In the genomic region with DNA sequence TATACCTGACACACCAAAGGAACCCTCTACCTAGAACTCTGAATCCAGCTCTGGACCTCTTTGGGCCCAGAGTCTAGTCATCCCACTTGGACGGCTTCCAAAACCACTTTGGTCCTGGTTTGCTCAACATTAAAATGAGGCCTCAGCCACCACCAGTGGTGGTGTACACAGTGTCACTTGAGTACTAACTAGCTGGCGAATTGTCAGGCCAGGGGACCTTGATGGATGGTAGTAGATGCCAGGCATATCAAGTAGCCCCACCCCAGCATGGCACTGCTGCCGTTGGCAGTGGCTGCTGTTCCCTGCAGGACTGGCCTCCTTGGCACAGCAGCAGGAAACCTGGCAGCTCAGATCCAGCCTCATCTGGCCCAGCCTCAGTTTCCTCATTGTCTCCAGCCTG, we compare ENCODE assay signal across 9 mouse cellular contexts. TPM values are rescaled to one million over a fixed set of nuclear protein-coding genes. Genes with fewer than 3 reads are reported as not detected.
A peak's percentile ranks its signal among the peaks of the same experiment; 100 is the strongest.
DNase-seq lines count a peak whose midpoint lies in the region; ATAC-seq lines count a peak whose summit lies in the region.
"Had no signal": no experiment of that assay in that cellular context is flagged by ENCODE, and none has a peak within 500 bp of the region (broad histone marks: within the 10 kb centered on the region; RNA-seq: fewer than 3 reads in every experiment).

No protein-coding gene starts in this region.

- H3K4me2 ChIP-seq in kidney, embryonic 15.5 days, result no peak overlapping the region
- H3K4me2 ChIP-seq: midbrain, embryonic 11.5 days had no signal

- 0 out of 2 replicates have a peak, but pooled peaks cover 2% of the 10 kb centered on the region for H3K4me1 ChIP-seq in kidney, embryonic 15.5 days

- H3K9ac ChIP-seq in kidney, embryonic 15.5 days, result no peak overlapping the region

- no peaks in the 10 kb centered on the region for H3K27me3 ChIP-seq in kidney, embryonic 15.5 days

- H3K27ac ChIP-seq in kidney, embryonic 15.5 days, result no peak overlapping the region

- peak; percentile 68 for DNase-seq in adrenal gland, adult 2 months
- no peak for DNase-seq in adrenal gland, postnatal 4 days (ENCODE audit: low spot score in 2 of 2)
- peak; percentile 41 to 46 for DNase-seq in kidney, postnatal 25 days
- peak; percentile 22 to 52 for DNase-seq in cerebellum, postnatal 25 days
- DNase-seq in lung, postnatal 25 days (ENCODE audit: low spot score), result peak; percentile 58
- DNase-seq in retina, embryonic 14.5 days (ENCODE audit: low spot score), result no peak
- DNase-seq in spleen, postnatal 4 days (ENCODE audit: low spot score in 2 of 2), result no peak

- no peaks in the 10 kb centered on the region for H3K9me3 ChIP-seq in kidney, embryonic 15.5 days (replicated peaks)

- H3K36me3 ChIP-seq in kidney, embryonic 15.5 days, result peaks cover 4% of the 10 kb centered on the region; the same call in 1 of the 2 replicates

- WGBS in kidney, embryonic 15.5 days, result 69% methylated on average over 3 of the region's 3 CpGs

- no peak overlapping the region for H3K4me3 ChIP-seq in kidney, embryonic 15.5 days (replicated peaks)

- ATAC-seq in kidney, embryonic 15.5 days (replicated peaks; ENCODE audit: low FRiP score), result no peak

RNA-seq across cellular contexts. Expression of a gene that starts 36.3 kb away (rescaled TPM):
- total RNA-seq in adrenal gland, adult 2 months (2021), result 10 to 100 TPM; 15.4 to 26.2 TPM
- 15.6 and 16.1 TPM in 2 replicates for polyA plus RNA-seq in adrenal gland, adult 2 months (2012; rRNA removed)
- total RNA-seq in adrenal gland, postnatal 4 days (2021), result 10 to 100 TPM; 28.6 to 34.2 TPM
- 7.1 and 9.8 TPM in 2 replicates for polyA plus RNA-seq in kidney, embryonic 15.5 days (2015; fragmentation: Nextera tagmentation; extraction: Ambion mirVana)

RNA-seq across cellular contexts. Expression of a gene that starts 40.0 kb away (rescaled TPM):
- 10 to 100 TPM; 56.0 to 56.3 TPM for total RNA-seq in adrenal gland, adult 2 months (2021)
- polyA plus RNA-seq in adrenal gland, adult 2 months (2012; rRNA removed), result 9.9 and 10.8 TPM in 2 replicates
- total RNA-seq in adrenal gland, postnatal 4 days (2021), result 10 to 100 TPM; 52.1 to 56.5 TPM
- 30.2 and 30.8 TPM in 2 replicates for polyA plus RNA-seq in kidney, embryonic 15.5 days (2015; fragmentation: Nextera tagmentation; extraction: Ambion mirVana)

RNA-seq across cellular contexts. Expression of a gene that starts 58.8 kb away (rescaled TPM):
- 10 to 100 TPM in 1 of 2 experiments, 1 to 10 TPM in 1; 9.7 to 12.5 TPM for total RNA-seq in adrenal gland, adult 2 months (2021)
- 4.0 and 4.9 TPM in 2 replicates for polyA plus RNA-seq in adrenal gland, adult 2 months (2012; rRNA removed)
- total RNA-seq in adrenal gland, postnatal 4 days (2021), result 10 to 100 TPM; 24.1 to 33.6 TPM
- 6.5 and 9.1 TPM in 2 replicates for polyA plus RNA-seq in kidney, embryonic 15.5 days (2015; fragmentation: Nextera tagmentation; extraction: Ambion mirVana)

Comparison
In these comparisons a context has a peak if more than half of its experiments do, and no peak if none do; other contexts are left out.
1. DNase-seq: peak in adrenal gland, adult 2 months (single experiment), kidney, postnatal 25 days (2 of 2), cerebellum, postnatal 25 days (2 of 2) and lung, postnatal 25 days (single experiment); none in adrenal gland, postnatal 4 days (0 of 2), retina, embryonic 14.5 days (single experiment) and spleen, postnatal 4 days (0 of 2).